Mouse (Mus musculus) olfactory bulb, adult 2 months (tissue): Measurements from ENCODE around the gene Prkab2.

Experiments
- CTCF ChIP-seq: fragments of 200-500 bp; IDR thresholded peaks from 2 replicates; pipeline ENCODE4 v1.5.1; 2012; ENCODE audit warnings: low read depth, mild to moderate bottlenecking, low read length, moderate library complexity; ENCODE audit not compliant: insufficient read depth
- POLR2A ChIP-seq: fragments of 200-500 bp; IDR thresholded peaks from 2 replicates; pipeline ENCODE4 v1.6.1; 2012; ENCODE audit warnings: mild to moderate bottlenecking, low read depth, low read length, moderate library complexity; ENCODE audit not compliant: insufficient read depth

GRCm38 (mm10) chr3:97628391-97629001, 29.5 kb upstream of the Prkab2 start, which contains the start of gene Fmo5:
- TF ChIP-seq POLR2A = no peak
- TF ChIP-seq CTCF = no peak
